Mouse (Mus musculus) midbrain, embryonic 12.5 days (tissue): ENCODE results near the gene Dnm3. TPM values are rescaled to one million over a fixed set of nuclear protein-coding genes. Genes with fewer than 3 reads are reported as not detected.
A peak's percentile ranks its signal among the peaks of the same experiment; 100 is the strongest.

Experiments
- ATAC-seq: fragments of 200-750 bp; cut with Nextera tagmentation; 2 replicates; pipeline ENCODE4 v1.8.0; 2017; ENCODE audit warnings: low read depth, moderate TSS enrichment, moderate library complexity; ENCODE audit not compliant: low FRiP score
- H3K27ac ChIP-seq: fragments of 300-500 bp; sonication (generic); replicated peaks from 2 replicates; pipeline ENCODE4 v1.5.1; 2016; ENCODE audit warnings: mild to moderate bottlenecking
- H3K27me3 ChIP-seq: fragments of 300-500 bp; sonication (generic); 2 replicates; pipeline ENCODE4 v1.6.1; 2016; ENCODE audit warnings: mild to moderate bottlenecking
- H3K36me3 ChIP-seq: fragments of 300-500 bp; sonication (generic); 2 replicates; pipeline ENCODE4 v1.6.1; 2016
- H3K4me1 ChIP-seq: fragments of 300-500 bp; sonication (generic); 2 replicates; pipeline ENCODE4 v1.6.1; 2016
- H3K4me2 ChIP-seq: fragments of 300-500 bp; sonication (generic); replicated peaks from 2 replicates; pipeline ENCODE4 v1.6.1; 2016; ENCODE audit warnings: mild to moderate bottlenecking, moderate library complexity
- H3K4me3 ChIP-seq: fragments of 300-500 bp; sonication (generic); 2 replicates; pipeline ENCODE4 v1.5.1; 2016; ENCODE audit warnings: mild to moderate bottlenecking
- H3K9ac ChIP-seq: fragments of 300-500 bp; sonication (generic); replicated peaks from 2 replicates; pipeline ENCODE4 v1.6.1; 2016; ENCODE audit warnings: mild to moderate bottlenecking, moderate library complexity
- H3K9me3 ChIP-seq: fragments of 300-500 bp; sonication (generic); 2 replicates; pipeline ENCODE4 v1.6.1; 2016; ENCODE audit warnings: mild to moderate bottlenecking
- WGBS: fragments of 180-500 bp; shearing (Covaris S2); methylation state at CpG from one replicate; pipeline ENCODE4 v1.1.7; 2016; 5-methylcytosine and 5-hydroxymethylcytosine counted together
- polyA plus RNA-seq: library from polyadenylated mRNA; unstranded; fragments of >200 nt; fragmentation: Nextera tagmentation; extraction: Ambion mirVana; gene quantifications from 2 replicates; pipeline ENCODE4 v1.2.1, GENCODE M21; 2016

Dnm3 gene
- polyA plus RNA-seq, 1 experiment from 2014 or later, result 14.2 TPM

DNA sequence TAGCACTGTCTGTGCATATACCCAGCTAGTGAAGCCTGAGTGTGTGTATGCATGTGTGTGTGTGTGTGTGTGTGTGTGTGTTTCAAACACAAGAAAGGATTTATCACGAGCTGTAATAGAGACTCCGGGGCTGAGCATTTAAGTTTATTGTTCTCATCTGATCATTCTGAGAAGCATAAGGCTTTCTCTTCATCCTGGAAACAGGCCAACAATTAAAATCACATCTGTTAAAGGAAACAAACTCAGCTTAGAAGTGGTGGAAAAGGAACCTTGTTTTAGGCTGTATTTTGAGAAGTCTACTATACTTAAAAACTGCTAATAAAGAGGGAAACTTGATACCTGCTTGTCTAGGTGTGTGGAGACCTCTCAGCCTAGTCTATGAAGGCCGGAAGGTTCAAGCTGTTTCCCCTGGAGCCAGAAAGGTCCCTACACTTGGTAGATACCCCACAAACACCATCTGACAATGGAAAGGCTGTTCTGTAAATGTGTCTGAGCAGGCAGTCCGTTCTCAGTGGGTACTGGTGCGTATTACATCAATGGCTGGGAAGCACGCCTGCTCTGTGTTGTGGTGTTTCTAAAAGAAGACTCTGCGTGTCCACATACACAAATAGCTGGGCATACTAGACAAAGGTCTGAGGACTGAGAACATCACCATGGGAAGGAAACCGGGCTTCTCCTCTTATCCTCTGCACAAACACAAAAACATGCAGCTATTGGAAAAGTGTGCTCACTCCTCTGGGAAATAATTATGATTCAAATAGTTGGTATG lies 290.3 kb downstream of the Dnm3 start:
- ATAC-seq, result no peak
- 74% methylated on average over 8 of the region's 8 CpGs for WGBS
- Histone ChIP-seq H3K4me3 (no peak overlapping the region), H3K9ac (no peak overlapping the region), H3K27ac (no peak overlapping the region), H3K36me3 (no peaks in the 10 kb centered on the region), H3K27me3 (no peaks in the 10 kb centered on the region), H3K4me1 (peaks cover 19% of the 10 kb centered on the region), H3K4me2 (no peak overlapping the region), H3K9me3 (no peaks in the 10 kb centered on the region)

DNA sequence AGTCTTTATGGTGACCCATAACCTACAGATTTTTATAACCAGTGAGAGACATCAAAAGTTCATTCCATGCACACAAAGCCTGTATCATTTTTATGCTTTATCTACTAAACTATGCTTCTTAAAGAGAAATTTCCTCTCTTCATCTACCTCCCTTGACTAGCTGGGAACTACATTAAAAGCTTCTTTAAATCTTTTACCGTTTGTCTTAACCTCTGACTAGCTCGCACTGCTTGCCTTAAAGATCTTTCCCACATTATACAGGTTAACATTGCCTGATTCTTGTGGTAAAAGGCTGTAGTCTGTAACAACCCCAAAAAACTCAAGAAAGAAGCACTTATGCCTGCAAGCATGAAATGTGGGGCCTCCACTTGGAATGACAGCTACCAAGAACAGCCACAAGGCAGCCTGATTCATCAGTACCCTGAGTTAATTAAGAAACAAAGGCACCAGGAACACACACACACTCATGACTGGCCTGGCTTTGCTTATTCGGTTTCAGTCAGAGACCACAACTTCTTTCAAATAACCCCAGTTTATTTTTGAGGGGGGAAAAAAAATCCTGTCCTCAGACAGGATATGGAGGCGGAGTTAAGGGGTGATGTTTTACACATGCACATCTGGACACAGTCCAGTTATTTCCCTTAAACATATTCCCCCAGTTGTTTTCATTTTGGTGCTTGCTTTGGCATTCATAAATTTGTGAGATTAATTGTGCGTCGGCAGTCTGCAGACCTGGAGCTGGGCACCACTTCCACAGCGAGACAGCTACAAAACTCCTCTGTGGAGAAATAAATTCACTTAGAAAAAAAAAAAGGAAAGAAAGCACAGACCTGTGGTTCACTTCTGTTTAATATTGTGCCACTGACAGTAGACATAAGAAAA lies 291.1 kb downstream of the Dnm3 start:
- WGBS, result 79% methylated on average over 7 of the region's 7 CpGs
- H3K27ac ChIP-seq, result no peak overlapping the region

DNA sequence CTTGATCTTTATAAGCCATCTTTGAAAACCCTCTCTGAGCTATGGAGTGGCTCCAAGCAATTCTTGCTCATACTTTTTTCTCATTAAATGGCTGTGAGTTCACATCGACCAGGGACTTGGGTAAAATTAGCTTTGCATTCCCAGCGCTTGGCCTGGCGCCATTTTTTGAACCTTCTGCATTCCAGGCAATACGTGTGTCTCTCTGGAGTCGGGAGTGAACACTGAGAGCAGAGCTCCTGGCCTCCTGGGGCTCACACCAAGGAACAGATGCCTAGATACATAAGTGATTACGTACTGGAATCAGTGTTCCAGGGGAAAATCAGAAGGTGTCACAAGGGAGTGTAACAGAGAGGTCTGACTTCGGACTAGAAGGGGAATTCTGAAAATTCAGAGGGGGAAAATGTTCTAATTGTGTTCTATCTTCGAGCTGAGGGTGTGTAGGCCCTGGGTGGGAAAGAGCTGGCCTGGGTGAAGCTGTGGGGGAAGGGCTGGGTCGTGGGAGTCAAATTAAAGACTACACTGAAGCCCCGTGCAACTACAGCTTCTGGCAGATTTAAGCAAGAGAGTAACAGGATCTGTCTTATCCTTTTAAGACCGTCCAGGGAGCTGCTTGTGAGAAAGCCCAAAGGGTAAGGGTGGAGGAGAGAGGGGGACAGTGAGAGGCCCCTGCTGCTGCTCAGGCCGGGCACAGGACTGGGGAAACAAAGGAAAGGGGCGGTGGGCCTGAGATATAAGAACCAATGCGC lies 293.7 kb downstream of the Dnm3 start:
- Histone ChIP-seq H3K4me1 (peaks cover 19% of the 10 kb centered on the region), H3K36me3 (no peaks in the 10 kb centered on the region), H3K27ac (peak overlapping the region; percentile 60), H3K9me3 (no peaks in the 10 kb centered on the region), H3K4me2 (no peak overlapping the region), H3K27me3 (no peaks in the 10 kb centered on the region), H3K9ac (no peak overlapping the region), H3K4me3 (no peak overlapping the region)
- ATAC-seq, result peak; percentile 32
- 43% methylated on average over 14 of the region's 14 CpGs for WGBS

More for the DNA sequence above, 291.1 kb downstream of the Dnm3 start:
- Histone ChIP-seq H3K4me2 (no peak overlapping the region), H3K9me3 (no peaks in the 10 kb centered on the region), H3K4me3 (no peak overlapping the region), H3K36me3 (no peaks in the 10 kb centered on the region), H3K9ac (no peak overlapping the region), H3K4me1 (peaks cover 19% of the 10 kb centered on the region), H3K27me3 (no peaks in the 10 kb centered on the region)
- ATAC-seq, result no peak

GRCm38 (mm10) chr1:162183438-162183837 lies 294.4 kb downstream of the Dnm3 start:
- WGBS, result 75% methylated on average over 3 of the region's 3 CpGs

GRCm38 (mm10) chr1:162181187-162181975 lies 296.5 kb downstream of the Dnm3 start:
- WGBS, result 78% methylated on average over 7 of the region's 7 CpGs
- no peaks in the 10 kb centered on the region for H3K9me3 ChIP-seq
- H3K27me3 ChIP-seq, result no peaks in the 10 kb centered on the region
- H3K36me3 ChIP-seq, result no peaks in the 10 kb centered on the region
- no peak for ATAC-seq
- no peak overlapping the region for H3K27ac ChIP-seq
- H3K4me1 ChIP-seq, result peaks cover 14% of the 10 kb centered on the region
- no peak overlapping the region for H3K4me2 ChIP-seq
- H3K9ac ChIP-seq, result no peak overlapping the region
- H3K4me3 ChIP-seq, result no peak overlapping the region

More at GRCm38 (mm10) chr1:162183438-162183837, 294.4 kb downstream of the Dnm3 start:
- Histone ChIP-seq H3K36me3 (no peaks in the 10 kb centered on the region), H3K9ac (no peak overlapping the region), H3K27ac (peak overlapping the region; percentile 35; the same call in 1 of the 2 replicates), H3K4me3 (no peak overlapping the region), H3K9me3 (no peaks in the 10 kb centered on the region), H3K27me3 (no peaks in the 10 kb centered on the region), H3K4me2 (no peak overlapping the region), H3K4me1 (peaks cover 19% of the 10 kb centered on the region)
- no peak for ATAC-seq

GRCm38 (mm10) chr1:162180451-162180850 lies 297.4 kb downstream of the Dnm3 start:
- no peak for ATAC-seq
- WGBS, result 88% methylated on average over 7 of the region's 7 CpGs
- H3K4me1 ChIP-seq, result peaks cover 14% of the 10 kb centered on the region
- H3K36me3 ChIP-seq, result no peaks in the 10 kb centered on the region
- no peak overlapping the region for H3K9ac ChIP-seq
- no peaks in the 10 kb centered on the region for H3K27me3 ChIP-seq
- H3K4me2 ChIP-seq, result no peak overlapping the region
- no peak overlapping the region for H3K27ac ChIP-seq
- no peaks in the 10 kb centered on the region for H3K9me3 ChIP-seq
- no peak overlapping the region for H3K4me3 ChIP-seq

GRCm38 (mm10) chr1:162179401-162179800 lies 298.4 kb downstream of the Dnm3 start:
- 89% methylated on average over 4 of the region's 4 CpGs for WGBS
- no peak for ATAC-seq
- H3K27me3 ChIP-seq, result no peaks in the 10 kb centered on the region
- H3K9me3 ChIP-seq, result no peaks in the 10 kb centered on the region
- H3K4me1 ChIP-seq, result peaks cover 10% of the 10 kb centered on the region
- no peak overlapping the region for H3K4me3 ChIP-seq
- H3K36me3 ChIP-seq, result no peaks in the 10 kb centered on the region
- no peak overlapping the region for H3K9ac ChIP-seq
- no peak overlapping the region for H3K4me2 ChIP-seq
- no peak overlapping the region for H3K27ac ChIP-seq

- Histone ChIP-seq H3K4me1 (no peaks in the 10 kb centered on the region), H3K9me3 (no peaks in the 10 kb centered on the region), H3K4me3 (no peak overlapping the region), H3K27me3 (no peaks in the 10 kb centered on the region), H3K36me3 (no peaks in the 10 kb centered on the region), H3K27ac (no peak overlapping the region), H3K4me2 (no peak overlapping the region), H3K9ac (no peak overlapping the region)
- ATAC-seq, result no peak
- WGBS, result 76% methylated on average over 6 of the region's 6 CpGs
Observed at GRCm38 (mm10) chr1:162172806-162173205, 305.0 kb downstream of the Dnm3 start.

DNA sequence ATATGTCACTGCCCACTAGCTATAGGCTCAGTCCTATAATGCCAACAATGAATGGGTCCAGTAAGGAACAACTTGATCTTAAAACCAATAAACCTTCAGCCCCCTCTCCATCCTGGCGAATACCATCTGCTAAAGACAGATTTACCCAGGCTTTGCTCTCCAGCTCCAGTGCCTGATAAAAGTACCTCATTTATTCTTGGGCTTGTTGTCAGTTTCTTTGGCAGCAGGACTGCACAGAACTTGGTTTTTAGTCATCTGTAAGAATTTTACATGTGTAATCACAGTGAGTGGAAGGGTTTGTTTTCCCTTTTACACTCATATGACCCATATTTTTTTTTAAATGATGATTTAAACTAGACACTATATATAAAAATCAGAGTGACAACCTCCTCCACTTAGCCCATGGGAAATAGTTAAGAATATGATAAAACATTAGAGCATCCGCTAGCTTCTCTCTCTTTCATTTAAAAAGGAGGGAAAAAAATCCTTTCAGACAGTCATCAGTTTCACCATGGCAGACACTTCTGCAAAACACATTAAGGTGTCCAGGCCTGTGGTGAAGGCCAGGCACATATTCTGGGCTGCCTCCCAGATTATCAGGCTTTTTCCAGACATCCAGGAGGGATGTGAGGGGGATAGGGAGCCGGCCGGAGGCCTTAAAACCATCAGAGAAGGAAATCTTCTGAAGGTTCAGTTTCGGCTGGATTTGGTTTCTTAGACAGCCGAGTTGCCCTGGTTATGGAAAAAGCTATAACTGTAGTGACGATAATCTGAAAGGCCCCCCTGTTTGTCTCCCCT lies 313.9 kb downstream of the Dnm3 start:
- 83% methylated on average over 7 of the region's 7 CpGs for WGBS
- no peaks in the 10 kb centered on the region for H3K27me3 ChIP-seq
- no peak for ATAC-seq
- peaks cover 6% of the 10 kb centered on the region; the same call in 1 of the 2 replicates for H3K4me1 ChIP-seq
- H3K9ac ChIP-seq, result no peak overlapping the region
- no peaks in the 10 kb centered on the region for H3K36me3 ChIP-seq
- H3K9me3 ChIP-seq, result no peaks in the 10 kb centered on the region
- no peak overlapping the region for H3K27ac ChIP-seq
- no peak overlapping the region for H3K4me3 ChIP-seq
- no peak overlapping the region for H3K4me2 ChIP-seq

DNA sequence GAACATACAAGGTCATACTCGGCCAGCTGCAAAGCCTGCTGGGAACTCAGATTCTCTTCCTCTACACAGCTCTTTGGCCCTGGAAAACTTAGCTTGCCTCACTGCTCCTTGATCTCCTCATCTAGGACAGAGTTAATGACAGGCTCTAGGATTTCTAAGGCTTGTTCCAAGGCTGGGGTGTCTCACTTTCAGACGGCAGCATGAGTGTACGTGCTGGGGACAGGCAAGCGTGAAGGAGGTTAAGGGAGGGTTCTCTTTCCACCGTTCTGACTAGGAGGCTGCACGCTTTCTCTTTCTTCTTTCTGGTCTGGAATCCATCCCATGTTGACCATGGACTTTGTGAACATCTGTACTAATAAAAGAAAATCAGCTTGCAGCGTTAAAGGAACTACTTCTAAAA lies 315.2 kb downstream of the Dnm3 start:
- 87% methylated on average over 7 of the region's 7 CpGs for WGBS
- Histone ChIP-seq H3K27me3 (no peaks in the 10 kb centered on the region), H3K27ac (no peak overlapping the region), H3K4me2 (no peak overlapping the region), H3K4me1 (peaks cover 6% of the 10 kb centered on the region; the same call in 1 of the 2 replicates), H3K9me3 (no peaks in the 10 kb centered on the region), H3K36me3 (no peaks in the 10 kb centered on the region), H3K9ac (no peak overlapping the region), H3K4me3 (no peak overlapping the region)
- no peak for ATAC-seq
